ENCODE assay signal across 7 mouse cellular contexts in the genomic region with DNA sequence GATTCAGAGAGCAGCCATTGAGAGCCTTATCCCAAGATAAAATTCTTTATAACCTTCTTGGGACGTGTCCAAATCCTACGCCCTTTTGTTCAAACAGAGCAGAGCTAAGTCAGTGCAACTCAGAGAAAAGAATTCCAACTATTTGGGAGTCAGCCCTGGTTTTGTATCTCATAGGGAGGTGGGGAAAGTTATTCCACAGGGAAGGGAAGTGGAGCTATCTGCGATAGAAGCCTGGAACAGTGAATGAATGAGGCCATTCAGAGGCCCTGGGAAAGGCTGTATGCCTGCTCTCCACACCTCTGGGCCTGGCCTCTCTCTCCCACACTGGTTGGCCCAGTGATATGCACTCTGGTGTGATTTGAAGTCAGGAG. TPM values are rescaled to one million over a fixed set of nuclear protein-coding genes. Genes with fewer than 3 reads are reported as not detected.
DNase-seq lines count a peak whose midpoint lies in the region; ATAC-seq lines count a peak whose summit lies in the region.

No protein-coding gene starts in this region.

- no peaks in the 10 kb centered on the region for H3K9me3 ChIP-seq in embryonic facial prominence, embryonic 11.5 days (replicated peaks; ENCODE audit: control insufficient read depth, low read length)

- H3K27ac ChIP-seq in embryonic facial prominence, embryonic 11.5 days (replicated peaks; ENCODE audit: low read depth, low read length): no peak overlapping the region

- no peak overlapping the region for H3K9ac ChIP-seq in embryonic facial prominence, embryonic 11.5 days (replicated peaks; ENCODE audit: low read length)

- H3K4me1 ChIP-seq in embryonic facial prominence, embryonic 11.5 days (ENCODE audit: control insufficient read depth, insufficient read depth, low read length): no peaks in the 10 kb centered on the region; the same call in 1 of the 2 replicates

- ATAC-seq in embryonic facial prominence, embryonic 11.5 days (replicated peaks; ENCODE audit: insufficient number of reproducible peaks, low FRiP score, low TSS enrichment, low read depth): peak; percentile 35
- no peak for ATAC-seq in CD4-positive, CD25-positive, alpha-beta regulatory T cell, adult 4 months

- no peak overlapping the region for H3K4me2 ChIP-seq in embryonic facial prominence, embryonic 11.5 days (ENCODE audit: low read depth, low read length)

- H3K27me3 ChIP-seq in embryonic facial prominence, embryonic 11.5 days (ENCODE audit: control insufficient read depth, insufficient read depth, low read length): no peaks in the 10 kb centered on the region

- no peak overlapping the region for H3K4me3 ChIP-seq in embryonic facial prominence, embryonic 11.5 days (ENCODE audit: low read depth, low read length)

- H3K36me3 ChIP-seq in embryonic facial prominence, embryonic 11.5 days (replicated peaks; ENCODE audit: control insufficient read depth, insufficient read depth, low read depth, low read length): no peaks in the 10 kb centered on the region

- DNase-seq in ZHBTc4 (ENCODE audit: low read depth, low spot score): peak; percentile 74
- no peak for DNase-seq in embryonic facial prominence, embryonic 11.5 days (ENCODE audit: low spot score)
- DNase-seq in heart, postnatal 25 days (ENCODE audit: low spot score): peak; percentile 45
- peak; percentile 46 to 67 for DNase-seq in lung, adult 18-20 months
- peak; percentile 60 for DNase-seq in yolk sac, embryonic 10.5 days (ENCODE audit: low spot score)
- DNase-seq in layer of hippocampus, adult 9-11 months: no peak

- 21% methylated on average over 3 of the region's 3 CpGs for WGBS in embryonic facial prominence, embryonic 11.5 days

- intact Hi-C loops in heart, postnatal 25 days (cut with DNase I): no loop called here

RNA-seq across cellular contexts. Expression of a gene that starts 16.1 kb away (rescaled TPM):
- 3.5 and 3.7 TPM in 2 replicates for polyA plus RNA-seq in embryonic facial prominence, embryonic 11.5 days (2014; fragmentation: Nextera tagmentation; extraction: Ambion mirVana)
- 1 to 10 TPM; 5.3 to 7.2 TPM for total RNA-seq in heart, postnatal 25 days (2021)
- 100 to 1,000 TPM; 228 to 281 TPM for polyA plus RNA-seq in CD4-positive, CD25-positive, alpha-beta regulatory T cell, adult 4 months (2017; shearing (Covaris generic))

Comparison
In these comparisons a context has a peak if more than half of its experiments do, and no peak if none do; other contexts are left out.
1. DNase-seq: peak in ZHBTc4 (single experiment), heart, postnatal 25 days (single experiment), lung, adult 18-20 months (2 of 2) and yolk sac, embryonic 10.5 days (single experiment); none in embryonic facial prominence, embryonic 11.5 days (single experiment) and layer of hippocampus, adult 9-11 months (single experiment).
2. RNA of a gene that starts 16.1 kb away (polyA plus RNA-seq): 228 to 281 TPM in CD4-positive, CD25-positive, alpha-beta regulatory T cell, adult 4 months; 3.5 to 3.7 TPM in embryonic facial prominence, embryonic 11.5 days; every median in the first group is over 10 times any median in the second.